Mouse (Mus musculus) activated CD4-positive, CD25-positive, alpha-beta regulatory T cell, adult 4 months (primary cell): ENCODE measurements at regions not wholly inside any gene's neighbourhood (a gene's known extent, or its start where the extent isn't known, plus 50 kb on each side); places are given as distances from the start of the nearest gene placed in this dataset.
"Not testable (repeated sequence)": the region's sequence is repeated elsewhere in the genome, so short reads cannot be mapped to it uniquely, and the experiment has no call there.

ENCODE experiments used
- ATAC-seq: one replicate; pipeline ENCODE4 v1.8.0; 2017

DNA sequence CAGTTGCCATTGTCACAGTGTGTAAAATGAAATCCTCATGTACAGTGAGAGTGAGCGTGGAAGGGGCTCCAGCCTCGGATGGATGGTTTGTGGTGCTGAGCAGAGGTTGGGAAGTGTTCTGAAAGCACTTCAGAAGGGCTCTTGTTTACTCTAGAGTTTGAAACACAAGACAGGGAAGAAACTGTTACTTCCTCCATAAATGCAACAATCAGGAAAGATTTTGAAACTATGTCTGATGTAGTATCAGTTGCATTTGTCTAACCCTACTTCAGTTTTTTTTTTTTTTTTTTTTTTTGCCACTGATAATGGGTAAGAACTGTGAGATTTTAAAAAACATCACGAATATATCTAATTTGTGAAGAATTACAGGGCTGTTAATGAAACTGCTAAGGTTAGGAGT lies 281.5 kb downstream of the Hace1 start:
- ATAC-seq = no peak

GRCm38 (mm10) chr10:45859909-45860308 lies 282.3 kb downstream of the Hace1 start:
- no peak for ATAC-seq

GRCm38 (mm10) chr10:45860696-45861095 lies 283.1 kb downstream of the Hace1 start:
- ATAC-seq = no peak

DNA sequence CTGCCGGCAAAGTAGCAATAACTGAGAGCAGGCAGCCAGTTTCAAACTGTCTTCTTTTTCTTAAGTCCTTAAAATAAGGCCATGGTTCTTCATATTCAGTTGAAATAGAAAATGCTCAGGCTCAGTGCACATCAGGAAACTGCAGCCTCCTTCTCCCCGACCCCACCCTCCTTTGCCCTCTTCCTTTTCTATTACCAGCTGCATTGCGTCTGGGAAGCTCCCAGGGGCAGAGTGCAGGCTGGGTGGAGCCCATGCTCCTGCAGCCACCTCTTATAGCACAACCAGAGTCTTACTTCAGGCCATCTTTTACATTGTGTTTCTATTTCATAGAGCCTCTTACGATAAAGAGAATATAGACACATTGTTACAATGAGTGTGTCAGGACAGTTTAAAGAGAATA lies 288.2 kb downstream of the Hace1 start:
- ATAC-seq = no peak

DNA sequence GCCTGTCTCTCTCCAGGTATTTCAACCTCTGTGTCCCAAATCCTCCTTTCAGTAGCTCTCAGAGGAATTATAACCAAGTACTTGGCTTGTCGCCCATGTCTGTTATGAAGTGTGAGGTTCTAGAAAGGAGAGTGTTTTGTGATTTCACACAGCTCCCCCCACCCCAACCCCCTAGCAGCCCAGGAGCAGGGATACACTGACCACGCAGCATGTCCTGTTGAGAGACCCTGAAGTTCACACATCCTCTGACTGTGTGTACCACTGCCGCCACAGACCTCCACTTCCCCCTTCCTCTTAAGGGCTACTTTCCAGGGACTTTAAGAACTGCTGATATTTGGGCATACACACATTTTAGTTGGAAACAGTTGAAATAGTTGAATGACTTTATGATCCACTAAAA lies 289.2 kb downstream of the Hace1 start:
- ATAC-seq = no peak

DNA sequence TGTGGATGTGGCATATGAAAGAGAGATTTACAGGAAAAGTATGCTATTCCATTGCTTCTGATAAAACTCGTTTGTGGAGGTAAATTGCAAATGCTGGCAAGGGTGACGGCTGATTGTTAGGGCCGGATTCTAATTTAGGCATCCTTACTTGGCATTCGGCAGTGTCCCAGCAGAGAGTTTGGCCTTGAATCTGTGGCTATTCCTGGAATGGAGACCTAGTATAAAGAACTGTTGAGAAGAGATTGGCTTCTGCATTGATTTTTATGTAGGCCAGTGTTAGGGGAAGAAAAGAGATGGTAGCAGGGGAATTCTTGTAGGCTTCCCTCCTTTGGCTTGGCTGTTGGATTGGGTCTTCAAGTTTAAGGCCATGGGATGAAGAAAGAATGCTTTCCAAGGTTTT lies 293.4 kb downstream of the Hace1 start:
- no peak for ATAC-seq

DNA sequence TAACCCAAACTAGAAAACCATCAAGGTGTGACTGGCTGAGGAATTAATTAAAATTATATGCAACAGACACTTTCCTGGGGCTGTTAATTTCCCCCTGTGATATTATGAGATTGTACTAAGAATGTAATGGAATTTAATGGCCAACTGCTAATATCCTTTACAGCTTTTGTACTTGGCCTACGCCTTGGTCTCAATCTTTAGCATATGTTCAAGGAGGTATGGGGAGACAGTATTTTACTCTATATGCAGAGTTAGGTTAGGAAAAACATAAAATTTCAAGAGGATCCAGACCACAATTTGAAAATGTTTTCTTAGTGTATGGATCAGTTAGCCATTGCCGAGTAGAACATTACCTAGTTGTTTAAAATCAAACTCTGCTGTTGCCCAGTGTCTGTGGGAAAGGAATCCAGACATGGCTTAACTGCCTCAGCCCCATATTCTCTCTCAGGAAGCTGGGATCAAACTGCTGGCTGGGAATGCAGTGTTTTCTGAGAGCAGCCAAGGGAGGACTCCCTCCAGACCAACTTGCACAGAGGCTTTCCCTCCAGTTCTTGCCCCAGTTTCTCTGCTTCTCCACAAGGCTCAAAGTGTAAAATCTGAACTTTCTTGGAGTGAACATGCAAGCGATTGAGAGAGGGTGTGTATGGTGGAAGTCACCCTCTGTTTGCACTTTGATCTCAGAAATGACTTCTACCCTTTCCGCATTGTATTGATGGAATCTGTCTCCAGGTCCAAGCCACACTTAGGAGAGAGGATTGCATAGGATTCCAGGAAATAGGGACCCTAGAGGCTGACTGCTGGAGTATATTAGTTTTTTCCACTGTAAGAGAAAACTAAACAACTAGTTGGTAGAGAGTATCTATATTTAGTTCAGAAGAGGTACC lies 294.6 kb downstream of the Hace1 start:
- ATAC-seq = no peak

DNA sequence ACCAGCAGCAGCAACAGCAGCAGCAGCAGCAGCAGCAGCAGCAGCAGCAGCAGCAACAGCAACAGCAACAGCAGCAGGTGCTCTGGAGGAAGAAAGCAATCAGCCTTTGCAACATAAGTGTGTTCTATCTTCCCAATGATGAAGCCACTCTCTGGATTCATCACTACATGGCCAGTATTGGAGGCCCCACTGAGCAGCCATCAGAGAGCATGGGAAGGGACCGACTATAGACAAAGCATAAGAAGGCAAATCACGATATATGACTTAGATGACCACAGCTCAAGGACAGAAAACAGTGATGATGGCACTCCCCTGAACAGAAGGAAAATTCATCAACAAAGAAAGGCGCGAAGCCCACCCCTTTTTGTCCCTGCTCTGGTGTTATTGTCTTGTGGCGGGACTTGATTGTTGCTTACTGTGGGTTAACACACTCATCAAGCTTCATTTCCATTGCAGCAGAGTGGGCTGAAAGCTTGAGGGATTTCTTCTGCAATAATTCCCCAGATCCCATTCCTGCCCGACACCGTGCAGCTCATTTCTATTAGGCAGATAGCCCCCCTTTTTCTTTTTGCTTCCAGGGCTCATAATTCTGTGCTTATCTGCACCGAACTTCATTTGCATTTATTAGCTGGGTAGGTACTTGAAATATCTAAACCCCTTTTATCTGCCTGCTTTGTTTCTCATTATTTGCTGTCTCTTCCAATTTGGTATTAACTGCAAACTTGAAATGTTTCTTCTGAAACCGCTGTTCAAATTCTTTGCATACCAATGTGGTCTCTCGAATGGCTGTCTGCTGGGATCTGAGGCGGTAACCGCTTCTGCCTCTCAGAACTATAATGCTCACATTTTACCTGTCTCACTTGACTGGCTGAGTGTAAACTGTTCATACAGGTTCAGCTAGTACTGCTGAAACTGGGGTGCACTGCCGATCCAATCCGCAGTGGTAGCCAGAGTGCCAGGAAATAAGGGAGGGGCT lies 296.5 kb downstream of the Hace1 start:
- no peak for ATAC-seq

- not testable (repeated sequence) for ATAC-seq
Measured at GRCm38 (mm10) chr10:45875287-45875686, 297.7 kb downstream of the Hace1 start.

GRCm38 (mm10) chr10:45883745-45884144 lies 306.1 kb downstream of the Hace1 start:
- ATAC-seq = no peak

GRCm38 (mm10) chr10:45886636-45887035 lies 309.0 kb downstream of the Hace1 start:
- ATAC-seq = no peak

DNA sequence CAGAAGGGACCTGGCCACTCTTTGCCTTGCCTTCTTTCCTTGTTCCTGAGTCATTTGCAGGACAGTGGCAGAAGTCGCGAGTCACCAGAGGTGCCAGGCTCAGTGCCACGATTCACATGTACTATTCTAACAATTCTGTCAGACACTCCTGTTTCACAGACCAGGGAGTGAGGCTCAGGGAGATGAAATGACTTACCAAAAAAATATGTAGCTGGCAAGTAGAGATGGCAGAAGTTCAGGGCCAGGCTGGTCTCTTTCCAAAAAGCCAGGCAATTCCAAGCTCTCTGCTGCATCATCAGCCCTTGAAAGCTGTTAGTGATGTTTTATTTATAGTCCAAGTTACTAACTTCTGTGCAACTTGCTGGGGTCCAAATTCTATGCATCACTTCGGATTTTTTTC lies 311.2 kb downstream of the Hace1 start:
- ATAC-seq = no peak

DNA sequence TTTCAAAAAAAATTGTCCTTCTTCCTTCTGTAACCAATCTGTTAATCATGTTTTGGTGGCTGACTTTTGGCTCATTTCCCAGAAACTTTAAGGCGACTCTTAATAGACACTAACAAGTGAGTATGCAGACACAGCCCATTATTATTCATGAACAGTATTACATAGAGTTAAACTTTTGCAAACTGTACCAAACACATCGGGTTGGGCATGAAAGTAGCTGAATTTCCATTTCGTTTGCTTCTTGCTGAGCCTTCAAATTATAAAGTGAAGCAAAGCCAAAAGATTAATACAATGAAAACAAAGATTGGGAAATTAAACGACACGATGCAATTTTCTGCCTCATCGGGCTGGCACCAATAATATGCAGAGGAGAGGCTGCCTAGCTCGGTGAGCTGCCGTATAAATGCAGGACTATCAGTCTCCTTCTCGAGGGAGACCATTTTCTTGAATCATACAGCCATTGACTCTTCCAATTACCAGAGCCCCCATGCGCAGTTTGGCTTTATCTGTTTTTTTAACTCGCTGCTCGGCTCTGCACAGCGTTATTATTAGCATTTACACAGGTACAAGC lies 311.8 kb downstream of the Hace1 start:
- no peak for ATAC-seq

- ATAC-seq = no peak
Measured at GRCm38 (mm10) chr10:45890088-45890626, 312.5 kb downstream of the Hace1 start.

- no peak for ATAC-seq
Measured at GRCm38 (mm10) chr10:45892464-45892863, 314.8 kb downstream of the Hace1 start.

DNA sequence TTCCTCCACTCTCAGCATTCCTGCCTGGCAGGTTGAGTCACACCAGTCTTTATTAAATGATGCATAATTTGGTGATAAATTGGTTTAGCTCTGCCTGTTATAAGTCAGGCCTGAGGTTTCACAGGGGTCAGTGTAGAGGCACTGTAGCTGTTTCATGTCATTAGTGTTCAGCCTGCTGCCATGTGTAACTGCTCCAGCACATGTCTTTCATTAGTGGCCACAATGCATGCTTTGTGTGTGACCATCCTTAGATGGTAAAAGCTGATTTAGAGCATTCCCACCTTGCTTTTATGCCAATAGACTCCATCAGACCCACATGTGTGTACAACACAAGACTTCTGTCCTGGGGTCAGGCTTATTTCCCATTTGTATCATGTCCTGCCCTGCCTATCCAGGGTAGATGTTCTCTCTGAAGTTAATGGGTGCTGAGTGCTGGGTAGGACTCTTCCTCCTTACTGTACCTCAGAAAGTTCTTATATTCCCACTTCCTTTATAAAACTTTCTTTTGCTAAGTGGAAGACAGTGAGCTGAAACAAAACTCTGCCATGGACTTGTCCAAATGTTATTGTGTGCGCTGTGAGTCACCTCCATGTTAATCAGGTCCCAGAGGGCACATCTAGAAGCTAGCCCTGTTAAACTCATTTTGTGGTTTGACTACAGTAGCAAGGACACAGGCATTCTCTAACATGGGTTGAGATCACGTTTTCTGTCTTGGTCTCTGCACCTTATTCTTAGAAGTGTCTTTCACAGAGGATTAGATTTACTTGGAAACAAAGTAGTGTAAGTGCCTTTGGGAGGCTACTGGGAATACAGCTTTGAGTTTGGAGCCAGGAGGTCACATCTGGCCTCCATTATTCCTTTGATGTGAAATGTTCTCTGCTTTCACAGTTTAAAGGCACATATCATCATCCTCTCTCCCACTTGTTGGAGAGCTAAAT lies 316.5 kb downstream of the Hace1 start:
- no peak for ATAC-seq

- ATAC-seq = no peak
Measured at GRCm38 (mm10) chr10:45916928-45917327, 339.3 kb downstream of the Hace1 start.

DNA sequence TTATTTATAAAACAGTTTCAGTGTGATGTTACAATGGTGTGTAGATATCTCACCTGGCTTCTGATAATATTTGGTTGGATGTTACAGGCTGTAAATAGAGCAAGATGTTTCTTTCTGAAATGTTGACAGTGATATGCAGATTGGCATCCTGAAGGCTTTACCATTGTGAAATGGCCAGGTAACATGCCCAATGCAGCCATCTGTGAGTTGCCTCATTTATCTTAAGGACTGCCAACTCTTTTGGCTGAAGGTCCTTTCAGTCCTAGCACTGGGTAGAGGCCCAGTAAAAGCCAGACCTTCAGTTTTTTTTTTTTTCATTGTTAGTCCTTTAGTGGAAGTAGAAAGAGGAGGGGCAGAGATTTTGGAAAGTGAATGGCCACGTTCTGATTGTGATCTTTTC lies 348.1 kb downstream of the Hace1 start:
- no peak for ATAC-seq

DNA sequence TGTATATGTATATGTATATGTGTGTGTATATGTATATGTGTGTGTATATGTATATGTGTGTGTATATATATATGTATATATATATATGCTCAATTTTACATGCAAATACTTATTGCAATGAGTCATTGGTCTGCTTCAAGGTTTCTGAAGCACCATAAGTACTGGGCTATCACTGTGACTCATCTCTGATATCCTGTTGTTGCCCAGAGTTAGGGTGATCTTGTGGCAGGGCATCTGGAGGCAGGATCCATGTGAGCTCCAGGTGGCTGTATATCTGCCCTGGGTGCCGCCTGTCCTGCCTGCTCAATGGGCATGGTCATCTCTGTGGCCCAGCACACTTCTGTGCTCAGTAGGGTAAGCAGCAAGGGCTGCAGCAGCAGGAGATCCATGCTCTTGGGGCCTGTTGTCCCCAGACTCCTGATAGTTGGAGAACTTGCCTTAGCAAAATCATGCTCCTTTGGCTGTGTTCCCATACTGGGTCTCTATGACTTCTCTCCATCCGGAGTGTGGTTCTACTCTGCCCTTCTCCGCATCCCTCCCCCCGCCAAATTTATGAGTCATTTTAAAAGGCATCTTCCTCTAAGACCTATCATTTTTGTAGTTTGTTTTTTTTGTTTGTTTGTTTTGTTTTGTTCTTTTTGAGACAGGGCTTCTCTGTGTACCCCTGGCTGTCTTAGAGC lies 356.1 kb downstream of the Hace1 start:
- ATAC-seq = no peak

DNA sequence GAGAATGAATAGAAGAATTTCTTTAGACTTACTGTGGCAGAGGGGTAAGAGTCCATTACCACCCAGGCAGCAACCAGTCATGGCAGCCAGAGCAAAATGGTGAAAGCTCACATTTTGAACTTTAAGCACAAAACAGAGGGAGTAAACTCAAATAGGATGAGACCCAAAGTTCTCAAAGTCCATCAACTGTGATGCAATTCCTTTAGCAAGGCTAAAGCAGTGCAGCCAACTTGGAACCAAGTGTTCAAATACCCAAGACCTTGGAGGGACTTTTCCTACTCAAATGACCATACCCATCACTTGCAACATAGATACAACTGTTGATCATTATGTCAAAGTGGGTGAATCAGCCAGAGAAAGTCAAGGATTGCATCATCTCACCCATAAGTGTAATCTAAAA lies 380.1 kb downstream of the Hace1 start:
- ATAC-seq = no peak

DNA sequence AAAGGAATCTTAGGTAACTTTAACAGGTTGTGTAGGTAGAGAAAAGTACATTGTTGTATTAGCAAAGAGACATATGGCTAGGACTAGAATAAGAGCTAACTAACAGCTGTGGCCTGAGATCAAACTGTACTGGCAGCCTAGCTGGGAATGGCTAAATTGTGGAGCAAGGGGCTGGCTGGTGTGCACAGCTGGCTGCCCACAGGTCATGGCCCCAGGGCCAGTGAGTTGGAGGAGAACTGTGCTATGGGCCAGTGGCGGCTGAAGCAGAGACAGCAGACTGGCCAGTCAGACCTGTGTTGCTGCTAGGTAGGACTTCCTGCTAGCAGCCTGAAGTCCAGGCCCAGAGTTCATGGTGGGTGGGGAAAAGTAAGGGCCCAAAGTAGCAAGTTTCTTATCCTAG lies 394.6 kb downstream of the Hace1 start:
- ATAC-seq = no peak
